Mouse (Mus musculus) large intestine, adult 2 months (tissue): ENCODE measurements at regions not wholly inside any gene's neighbourhood (a gene's known extent, or its start where the extent isn't known, plus 50 kb on each side); places are given as distances from the start of the nearest gene placed in this dataset.

Experiments used
- DNase-seq: peaks from one replicate; pipeline ENCODE4 v3.0.0-alpha.2; 2012; ENCODE audit warnings: low read depth, low spot score
- WGBS: fragments of 180-500 bp; shearing (Covaris S2); methylation state at CpG from one replicate; pipeline ENCODE4 v1.1.7; 2018; 5-methylcytosine and 5-hydroxymethylcytosine counted together

- WGBS, result 63% methylated on average over 4 of the region's 4 CpGs
- DNase-seq, result no peak
These were observed 274.2 kb upstream of the Tet2 start for GRCm38 (mm10) chr3:133818966-133819700.

GRCm38 (mm10) chr3:133833739-133834391 is 288.9 kb upstream of the Tet2 start:
- no peak for DNase-seq
- 80% methylated on average over 2 of the region's 2 CpGs for WGBS

- 70% methylated on average over 3 of the region's 3 CpGs for WGBS
- no peak for DNase-seq
These were observed 289.5 kb upstream of the Tet2 start for GRCm38 (mm10) chr3:133834459-133834858.

GRCm38 (mm10) chr3:133846301-133846700 is 301.4 kb upstream of the Tet2 start:
- DNase-seq, result no peak

- no peak for DNase-seq
- whole genome bisulfite sequencing, result 86% methylated on average over 2 of the region's 2 CpGs
These were observed 329.4 kb upstream of the Tet2 start for GRCm38 (mm10) chr3:133874383-133874782.

GRCm38 (mm10) chr3:133876439-133877072 is 331.6 kb upstream of the Tet2 start:
- 9% methylated on average over 13 of the region's 13 CpGs for WGBS
- DNase-seq, result peak; percentile 31

GRCm38 (mm10) chr3:133877310-133877709 is 332.4 kb upstream of the Tet2 start:
- DNase-seq, result no peak
- 32% methylated on average over 5 of the region's 5 CpGs for WGBS

GRCm38 (mm10) chr3:133880626-133881025 is 335.7 kb upstream of the Tet2 start:
- 2% methylated on average over 1 of the region's 1 CpGs for WGBS

GRCm38 (mm10) chr3:133901931-133902330 is 334.4 kb upstream of the Cxxc4 start:
- no peak for DNase-seq
- 86% methylated on average over 3 of the region's 3 CpGs for WGBS

More at GRCm38 (mm10) chr3:133880626-133881025, 335.7 kb upstream of the Tet2 start:
- no peak for DNase-seq

GRCm38 (mm10) chr3:133922200-133922599 is 314.1 kb upstream of the Cxxc4 start:
- DNase-seq, result no peak

- WGBS, result 65% methylated on average over 2 of the region's 2 CpGs
- DNase-seq, result no peak
These were observed 271.0 kb upstream of the Cxxc4 start for GRCm38 (mm10) chr3:133965322-133965721.

GRCm38 (mm10) chr3:133968176-133968575 is 268.1 kb upstream of the Cxxc4 start:
- 74% methylated on average over 6 of the region's 6 CpGs for WGBS
- no peak for DNase-seq

- DNase-seq, result no peak
These were observed 263.5 kb upstream of the Cxxc4 start for GRCm38 (mm10) chr3:133972774-133973173.

GRCm38 (mm10) chr3:133987681-133988080 is 248.6 kb upstream of the Cxxc4 start:
- no peak for DNase-seq
- WGBS, result 95% methylated on average over 2 of the region's 2 CpGs

More at GRCm38 (mm10) chr3:133972774-133973173, 263.5 kb upstream of the Cxxc4 start:
- WGBS, result 39% methylated on average over 2 of the region's 2 CpGs

GRCm38 (mm10) chr3:133993971-133994370 is 242.3 kb upstream of the Cxxc4 start:
- 61% methylated on average over 2 of the region's 2 CpGs for WGBS
- DNase-seq, result no peak

- DNase-seq, result no peak
- 88% methylated on average over 8 of the region's 8 CpGs for WGBS
These were observed 236.3 kb upstream of the Cxxc4 start for GRCm38 (mm10) chr3:133999965-134000364.

GRCm38 (mm10) chr3:134000595-134000994 is 235.7 kb upstream of the Cxxc4 start:
- WGBS, result 31% methylated on average over 1 of the region's 1 CpGs
- DNase-seq, result no peak

- WGBS, result 46% methylated on average over 2 of the region's 2 CpGs
- DNase-seq, result no peak
These were observed 221.5 kb upstream of the Cxxc4 start for GRCm38 (mm10) chr3:134014805-134015204.

GRCm38 (mm10) chr3:134015412-134015811 is 220.9 kb upstream of the Cxxc4 start:
- WGBS, result 90% methylated on average over 3 of the region's 3 CpGs
- DNase-seq, result no peak

GRCm38 (mm10) chr3:134033862-134034261 is 202.4 kb upstream of the Cxxc4 start:
- WGBS, result 18% methylated on average over 5 of the region's 5 CpGs

More at GRCm38 (mm10) chr3:134033862-134034261, 202.4 kb upstream of the Cxxc4 start:
- DNase-seq, result no peak
